Mouse (Mus musculus) thymus, adult 2 months (tissue): ENCODE data around the gene Fam178b.

ENCODE experiments used
- CTCF ChIP-seq: fragments of 200-500 bp; IDR thresholded peaks from 2 replicates; pipeline ENCODE4 v1.5.1; 2012; ENCODE audit warnings: mild to moderate bottlenecking, control low read depth, low read length, moderate library complexity, borderline replicate concordance; ENCODE audit not compliant: control insufficient read depth, poor library complexity, insufficient read depth; ENCODE audit errors: extremely low read depth
- POLR2A ChIP-seq: fragments of 200-500 bp; IDR thresholded peaks from 2 replicates; pipeline ENCODE4 v1.6.1; 2012; ENCODE audit warnings: mild to moderate bottlenecking, low read length, control low read depth, moderate library complexity; ENCODE audit not compliant: control insufficient read depth, poor library complexity, insufficient read depth; ENCODE audit errors: extremely low read depth

DNA sequence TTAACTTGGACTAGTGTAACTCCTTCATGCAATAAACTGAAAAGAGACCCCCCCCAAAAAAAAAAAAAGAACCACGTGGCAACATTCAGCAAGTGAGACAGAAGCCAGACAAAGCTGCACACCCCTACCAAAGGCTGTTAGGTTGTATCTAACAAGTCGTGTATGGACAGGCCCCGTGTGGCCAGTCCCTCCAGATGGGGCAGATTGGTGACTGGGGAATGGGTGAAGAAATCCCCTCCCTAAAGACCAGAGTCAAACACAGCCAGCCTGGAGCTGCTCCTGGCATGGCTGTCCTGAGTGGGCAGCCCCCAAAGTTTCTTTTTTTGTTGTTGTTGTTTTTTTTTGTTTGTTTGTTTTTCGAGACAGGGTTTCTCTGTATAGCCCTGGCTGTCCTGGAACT lies 80.7 kb downstream of the Fam178b start:
- TF ChIP-seq POLR2A (no peak), CTCF (no peak)
